Mouse (Mus musculus): ENCODE measurements around the gene Tbc1d8b. TPM values are rescaled to one million over a fixed set of nuclear protein-coding genes. Genes with fewer than 3 reads are reported as not detected.

Gene Tbc1d8b
- polyA plus RNA-seq, 2 experiments = 0.14 to 1.3 TPM

- H3K4me3 ChIP-seq (ENCODE audit: insufficient read depth in 1 of 2, low read depth in 2 of 2, low read length in 2 of 2) = no peak overlapping the region
- no peak overlapping the region for H3K9ac ChIP-seq (replicated peaks)
- 68% methylated on average over 3 of the region's 3 CpGs for WGBS (ENCODE audit: insufficient replicate concordance)
- no peak overlapping the region for H3K27ac ChIP-seq
- DNase-seq (ENCODE audit: low read depth in 3 of 3, low spot score in 3 of 3) (no peak), ATAC-seq (ENCODE audit: insufficient read depth) (no peak)
- TF ChIP-seq CTCF (IDR thresholded peaks at IDR 0.05; ENCODE audit: low read depth) = no peak
- no peak for TF ChIP-seq EP300 (IDR thresholded peaks at IDR 0.05; ENCODE audit: low read depth)
- H3K9me3 ChIP-seq (ENCODE audit: control insufficient read depth, low read length) = no peaks in the 10 kb centered on the region
- H3K4me2 ChIP-seq (ENCODE audit: low read depth) = no peak overlapping the region
- H3K4me1 ChIP-seq (replicated peaks; ENCODE audit: control insufficient read depth in 2 of 2, insufficient read depth in 2 of 2, low read length in 1 of 2) = no peaks in the 10 kb centered on the region
- no peaks in the 10 kb centered on the region for H3K27me3 ChIP-seq (ENCODE audit: control insufficient read depth, insufficient read depth, low read length)
- no peaks in the 10 kb centered on the region for H3K36me3 ChIP-seq (replicated peaks; ENCODE audit: control insufficient read depth, insufficient read depth, low read depth)
These were observed 115.2 kb downstream of the Tbc1d8b start for GRCm38 (mm10) chrX:139799953-139800352.

- WGBS (ENCODE audit: insufficient replicate concordance) = 65% methylated on average over 8 of the region's 8 CpGs
- no peaks in the 10 kb centered on the region for H3K4me1 ChIP-seq (replicated peaks; ENCODE audit: control insufficient read depth in 2 of 2, insufficient read depth in 2 of 2, low read length in 1 of 2)
- H3K9me3 ChIP-seq (ENCODE audit: control insufficient read depth, low read length) = no peaks in the 10 kb centered on the region
- no peak within 1 kb of the TSS for H3K9ac ChIP-seq (replicated peaks)
- no peak for TF ChIP-seq CTCF (IDR thresholded peaks at IDR 0.05; ENCODE audit: low read depth)
- no peak for TF ChIP-seq EP300 (IDR thresholded peaks at IDR 0.05; ENCODE audit: low read depth)
- no peak for DNase-seq (ENCODE audit: low read depth in 3 of 3, low spot score in 3 of 3)
- no peaks in the 10 kb centered on the region for H3K36me3 ChIP-seq (replicated peaks; ENCODE audit: control insufficient read depth, insufficient read depth, low read depth)
- no peak for ATAC-seq (ENCODE audit: insufficient read depth)
- H3K4me2 ChIP-seq (ENCODE audit: low read depth) = no peak within 1 kb of the TSS
- no peak within 1 kb of the TSS for H3K27ac ChIP-seq
- no peaks in the 10 kb centered on the region for H3K27me3 ChIP-seq (ENCODE audit: control insufficient read depth, insufficient read depth, low read length)
- H3K4me3 ChIP-seq (ENCODE audit: insufficient read depth in 1 of 2, low read depth in 2 of 2, low read length in 2 of 2) = no peak within 1 kb of the TSS
These were observed 115.6 kb downstream of the Tbc1d8b start, which contains the start of gene Cldn2 for GRCm38 (mm10) chrX:139800406-139800878. Cldn2 (plus strand) TSS chrX:139800828.

Other genes starting within 250 kb of the Tbc1d8b start
- gene D330045A20Rik, start 204.6 kb upstream of the Tbc1d8b start, polyA plus RNA-seq (2012; rRNA removed) = 0.30 and 0.46 TPM in 2 replicates
- gene D330045A20Rik, start 204.6 kb upstream of the Tbc1d8b start, polyA plus RNA-seq (2014; fragmentation: Nextera tagmentation; extraction: Ambion mirVana) = 1.1 and 1.2 TPM in 2 replicates
- gene Rnf128, start 121.7 kb upstream of the Tbc1d8b start, polyA plus RNA-seq (2012; rRNA removed) = 9.1 and 13.6 TPM in 2 replicates
- gene Rnf128, start 121.7 kb upstream of the Tbc1d8b start, polyA plus RNA-seq (2014; fragmentation: Nextera tagmentation; extraction: Ambion mirVana) = 41.4 and 45.2 TPM in 2 replicates
- not detected in 2 replicates for gene Gm15013, start 29.5 kb downstream of the Tbc1d8b start, polyA plus RNA-seq (2012; rRNA removed)
- not detected in 2 replicates for gene Gm15013, start 29.5 kb downstream of the Tbc1d8b start, polyA plus RNA-seq (2014; fragmentation: Nextera tagmentation; extraction: Ambion mirVana)
- 0.08 TPM in 1 of 2 replicates, not detected in the other for gene Ripply1, start 97.4 kb downstream of the Tbc1d8b start, polyA plus RNA-seq (2012; rRNA removed)
- gene Ripply1, start 97.4 kb downstream of the Tbc1d8b start, polyA plus RNA-seq (2014; fragmentation: Nextera tagmentation; extraction: Ambion mirVana) = not detected in 2 replicates
- 0.11 and 0.19 TPM in 2 replicates for gene Cldn2, start 115.8 kb downstream of the Tbc1d8b start, polyA plus RNA-seq (2012; rRNA removed)
- 0.18 TPM in 1 of 2 replicates, not detected in the other for gene Cldn2, start 115.8 kb downstream of the Tbc1d8b start, polyA plus RNA-seq (2014; fragmentation: Nextera tagmentation; extraction: Ambion mirVana)
- 6.6 and 9.4 TPM in 2 replicates for gene Morc4, start 186.7 kb downstream of the Tbc1d8b start, polyA plus RNA-seq (2012; rRNA removed)
- 17.7 and 19.0 TPM in 2 replicates for gene Morc4, start 186.7 kb downstream of the Tbc1d8b start, polyA plus RNA-seq (2014; fragmentation: Nextera tagmentation; extraction: Ambion mirVana)